Mouse (Mus musculus) small intestine, adult 2 months (tissue): ENCODE measurements around the gene Pnldc1.

Experiments
- CTCF ChIP-seq: fragments of 200-500 bp; IDR thresholded peaks from 2 replicates; pipeline ENCODE4 v1.5.1; 2012; ENCODE audit warnings: low read depth, mild to moderate bottlenecking, control low read depth, inconsistent platforms, low read length, moderate library complexity, mixed read lengths; ENCODE audit not compliant: insufficient replicate concordance, insufficient read length; ENCODE audit errors: extremely low read depth
- POLR2A ChIP-seq: fragments of 200-500 bp; IDR thresholded peaks from 2 replicates; pipeline ENCODE4 v1.6.1; 2012; ENCODE audit warnings: low read depth, mild to moderate bottlenecking, control low read depth, inconsistent platforms, low read length, moderate library complexity

GRCm38 (mm10) chr17:12935719-12936118 is 25.7 kb upstream of the Pnldc1 start:
- no peak for TF ChIP-seq CTCF
- no peak for TF ChIP-seq POLR2A
